In the genomic region with DNA sequence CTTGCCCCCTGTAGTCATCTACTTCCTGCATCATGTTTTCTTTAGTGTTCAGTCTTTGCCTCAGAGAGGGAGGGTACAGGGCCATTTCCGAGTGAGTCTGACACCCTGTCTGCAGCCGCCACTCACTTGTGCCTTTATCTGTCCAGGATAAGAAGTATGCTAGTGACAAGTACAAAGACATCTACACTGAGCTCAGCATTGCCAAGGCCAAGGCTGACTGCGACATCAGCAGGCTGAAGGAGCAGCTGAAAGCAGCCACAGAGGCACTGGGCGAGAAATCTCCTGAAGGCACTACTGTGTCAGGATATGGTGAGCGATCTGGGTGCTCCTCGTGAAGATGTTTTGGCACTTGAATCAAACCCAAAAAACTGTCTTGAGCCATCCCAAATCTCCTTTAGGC, we compare ENCODE assay signal across 32 mouse cellular contexts. TPM values are rescaled to one million over a fixed set of nuclear protein-coding genes. Genes with fewer than 3 reads are reported as not detected.
DNase-seq lines count a peak whose midpoint lies in the region; ATAC-seq and TF ChIP-seq lines count a peak whose summit lies in the region.
"Had no signal": no experiment of that assay in that cellular context is flagged by ENCODE, and none has a peak within 500 bp of the region (broad histone marks: within the 10 kb centered on the region; RNA-seq: fewer than 3 reads in every experiment).

No protein-coding gene starts in this region.

- no peak for TF ChIP-seq RAD21 in MEL (IDR thresholded peaks at IDR 0.05; ENCODE audit: low read depth, low read length)

- no peak for TF ChIP-seq EP300 in heart, postnatal 0 days (IDR thresholded peaks at IDR 0.05; ENCODE audit: low read depth)
- no peak for TF ChIP-seq EP300 in MEL (IDR thresholded peaks at IDR 0.05; ENCODE audit: low read depth in 1 of 2, low read length in 2 of 2)

- TF ChIP-seq CTCF in heart, postnatal 0 days (IDR thresholded peaks at IDR 0.05; ENCODE audit: low read depth), result no peak
- no peak for TF ChIP-seq CTCF in MEL (IDR thresholded peaks at IDR 0.05 in 2 of 3, conservative IDR thresholded peaks at IDR 0.05 in 1 of 3; ENCODE audit: control insufficient read depth in 1 of 3, insufficient read depth in 1 of 3, low read depth in 2 of 3, low read length in 3 of 3, poor library complexity in 1 of 3, severe bottlenecking in 1 of 3)

- no peak for TF ChIP-seq POLR2A in MEL (IDR thresholded peaks at IDR 0.05; ENCODE audit: control insufficient read depth in 1 of 2, insufficient read depth in 1 of 2, low read depth in 1 of 2, low read length in 2 of 2, poor library complexity in 1 of 2)

- no peaks in the 10 kb centered on the region for H3K79me2 ChIP-seq in MEL (ENCODE audit: control insufficient read depth, insufficient read depth, low read length, poor library complexity)

- intact Hi-C loops in heart, postnatal 14 days (cut with DNase I), result no loop called here

- H3K36me3 ChIP-seq in heart, embryonic 12.5 days, result peaks cover 95% of the 10 kb centered on the region
- H3K36me3 ChIP-seq in heart, postnatal 0 days (replicated peaks; ENCODE audit: control insufficient read depth, insufficient read depth, low read length), result peaks cover 99% of the 10 kb centered on the region
- peaks cover 2 to 23% of the 10 kb centered on the region in 2 experiments for H3K36me3 ChIP-seq in MEL (ENCODE audit: control insufficient read depth in 1 of 2, insufficient read depth in 2 of 2, low read length in 2 of 2)

- DNase-seq in heart, postnatal 4 days, result no peak
- no peak for DNase-seq in heart, postnatal 0 days (ENCODE audit: low spot score)
- no peak for DNase-seq in heart, postnatal 14 days
- peak; percentile 30 for DNase-seq in MEL (ENCODE audit: low read depth, low spot score)
- DNase-seq in adrenal gland, postnatal 14 days, result peak; percentile 48
- DNase-seq: B cell, adult 2 months; cerebellum, adult 11-12 months; cerebellum, adult 9-11 months; embryo, embryonic 11 days; gastrocnemius, adult 2 months; kidney, adult 8-10 months; kidney, postnatal 4 days; lung, embryonic 14.5 days; lung, postnatal 14 days; right cerebral cortex, postnatal 4 days; thymus, adult 18-20 months; thymus, postnatal 25 days had no signal

- WGBS in heart, embryonic 12.5 days, result 29% methylated on average over 6 of the region's 6 CpGs
- WGBS in heart, postnatal 0 days, result 30% methylated on average over 6 of the region's 6 CpGs

- no peak overlapping the region for H3K4me3 ChIP-seq in heart, embryonic 12.5 days
- no peak overlapping the region for H3K4me3 ChIP-seq in heart, postnatal 0 days (ENCODE audit: low read depth, low read length)
- no peak overlapping the region for H3K4me3 ChIP-seq in MEL (ENCODE audit: control insufficient read depth in 1 of 2, insufficient read depth in 1 of 2, low read depth in 2 of 2, low read length in 2 of 2)
- H3K4me3 ChIP-seq: embryonic facial prominence, embryonic 12.5 days; gastrocnemius, adult 2 months; hindbrain, embryonic 12.5 days; limb, embryonic 12.5 days; liver, embryonic 15.5 days; neural tube, embryonic 12.5 days had no signal

- peak; percentile 49 for ATAC-seq in heart, embryonic 12.5 days (ENCODE audit: insufficient number of reproducible peaks, low FRiP score)
- ATAC-seq in heart, postnatal 0 days (ENCODE audit: insufficient read depth, low read depth), result peak; percentile 45; the same call in 1 of the 2 replicates
- ATAC-seq in inflammation-experienced regulatory T-cells, adult 6 months, result no peak
- ATAC-seq: activated CD4-positive, CD25-positive, alpha-beta regulatory T cell, adult 4 months; forebrain, embryonic 14.5 days; hindbrain, postnatal 0 days; intestine, embryonic 16.5 days; midbrain, embryonic 16.5 days had no signal

- H3K4me2 ChIP-seq in heart, embryonic 12.5 days, result no peak overlapping the region
- no peak overlapping the region for H3K4me2 ChIP-seq in heart, postnatal 0 days (ENCODE audit: low read depth, low read length)
- H3K4me2 ChIP-seq: embryonic facial prominence, embryonic 12.5 days; hindbrain, embryonic 12.5 days; limb, embryonic 12.5 days; liver, embryonic 15.5 days; lung, embryonic 14.5 days; midbrain, embryonic 11.5 days; neural tube, embryonic 12.5 days had no signal

- H3K27me3 ChIP-seq in heart, embryonic 12.5 days (replicated peaks), result no peaks in the 10 kb centered on the region
- H3K27me3 ChIP-seq in heart, postnatal 0 days (ENCODE audit: control insufficient read depth, insufficient read depth, low read length), result no peaks in the 10 kb centered on the region
- H3K27me3 ChIP-seq in MEL (ENCODE audit: control insufficient read depth in 1 of 2, insufficient read depth in 2 of 2, low read length in 2 of 2), result no peaks in the 10 kb centered on the region
- H3K27me3 ChIP-seq: embryonic facial prominence, embryonic 12.5 days; hindbrain, embryonic 12.5 days; limb, embryonic 12.5 days; liver, embryonic 15.5 days; neural tube, embryonic 12.5 days had no signal

- H3K9ac ChIP-seq in heart, embryonic 12.5 days, result no peak overlapping the region
- H3K9ac ChIP-seq in heart, postnatal 0 days (replicated peaks; ENCODE audit: low read depth, low read length), result no peak overlapping the region
- H3K9ac ChIP-seq in MEL (ENCODE audit: control insufficient read depth, low read depth, low read length, poor library complexity, severe bottlenecking), result no peak overlapping the region
- H3K9ac ChIP-seq: embryonic facial prominence, embryonic 12.5 days; hindbrain, embryonic 12.5 days; limb, embryonic 12.5 days; liver, embryonic 15.5 days; lung, embryonic 14.5 days; neural tube, embryonic 12.5 days had no signal

- peaks cover 16% of the 10 kb centered on the region for H3K4me1 ChIP-seq in heart, embryonic 12.5 days (replicated peaks)
- H3K4me1 ChIP-seq in heart, postnatal 0 days (ENCODE audit: control insufficient read depth, insufficient read depth), result peaks cover 11% of the 10 kb centered on the region
- peaks cover 15 to 23% of the 10 kb centered on the region in 2 experiments for H3K4me1 ChIP-seq in MEL (ENCODE audit: control insufficient read depth in 1 of 2, insufficient read depth in 2 of 2, low read length in 2 of 2)
- H3K4me1 ChIP-seq: embryonic facial prominence, embryonic 12.5 days; hindbrain, embryonic 12.5 days; limb, embryonic 12.5 days; liver, embryonic 15.5 days; neural tube, embryonic 12.5 days had no signal

- H3K9me3 ChIP-seq in heart, embryonic 12.5 days (replicated peaks), result no peaks in the 10 kb centered on the region
- H3K9me3 ChIP-seq in heart, postnatal 0 days (replicated peaks; ENCODE audit: control insufficient read depth, low read length), result no peaks in the 10 kb centered on the region
- H3K9me3 ChIP-seq in MEL (replicated peaks; ENCODE audit: insufficient read depth, low read length), result no peaks in the 10 kb centered on the region
- H3K9me3 ChIP-seq: embryonic facial prominence, embryonic 12.5 days; hindbrain, embryonic 12.5 days; limb, embryonic 12.5 days; liver, embryonic 15.5 days; neural tube, embryonic 12.5 days had no signal

- H3K27ac ChIP-seq in heart, embryonic 12.5 days (ENCODE audit: poor library complexity, severe bottlenecking), result peak overlapping the region; percentile 22
- no peak overlapping the region for H3K27ac ChIP-seq in heart, postnatal 0 days (ENCODE audit: low read depth)
- no peak overlapping the region for H3K27ac ChIP-seq in MEL (ENCODE audit: control insufficient read depth, low read depth, low read length)
- H3K27ac ChIP-seq: embryonic facial prominence, embryonic 12.5 days; gastrocnemius, adult 2 months; hindbrain, embryonic 12.5 days; hindbrain, postnatal 0 days; kidney, postnatal 0 days; limb, embryonic 12.5 days; liver, embryonic 15.5 days; neural tube, embryonic 12.5 days; stomach, postnatal 0 days had no signal

TF ChIP-seq in MEL, 35 proteins besides CTCF, POLR2A, EP300 and RAD21 (continues in another document):
- TF ChIP-seq CHD2 (IDR thresholded peaks at IDR 0.05; ENCODE audit: low read length) (no peak), MYB (IDR thresholded peaks at IDR 0.05; ENCODE audit: low read depth, low read length) (no peak), POLR2AphosphoS2 (IDR thresholded peaks at IDR 0.05; ENCODE audit: low read length) (no peak), MYC (IDR thresholded peaks at IDR 0.05; ENCODE audit: low read depth, low read length) (no peak), ZC3H11A (IDR thresholded peaks at IDR 0.05; ENCODE audit: low read depth, low read length) (no peak), TAL1 (IDR thresholded peaks at IDR 0.05; ENCODE audit: low read length) (no peak), USF2 (IDR thresholded peaks at IDR 0.05; ENCODE audit: borderline replicate concordance in 1 of 2, insufficient read depth in 1 of 2, low read depth in 1 of 2, low read length in 2 of 2) (no peak), TBP (IDR thresholded peaks at IDR 0.05; ENCODE audit: low read depth, low read length) (no peak), ETS1 (IDR thresholded peaks at IDR 0.05; ENCODE audit: low read depth, low read length) (no peak), MAX (IDR thresholded peaks at IDR 0.05; ENCODE audit: low read length) (no peak), ELF1 (IDR thresholded peaks at IDR 0.05; ENCODE audit: low read depth, low read length) (no peak), MAZ (IDR thresholded peaks at IDR 0.05; ENCODE audit: low read depth, low read length) (no peak)

RNA-seq across cellular contexts. Expression of gene Pld6, which starts 17.7 kb away (rescaled TPM):
- 3.9 and 4.6 TPM in 2 replicates for polyA plus RNA-seq in heart, embryonic 12.5 days (2016; fragmentation: Nextera tagmentation; extraction: Ambion mirVana)
- 1 to 10 TPM; 1.9 to 2.2 TPM for total RNA-seq in heart, postnatal 4 days (2021)
- total RNA-seq in heart, postnatal 0 days (2014; rRNA removed; ENCODE audit: low replicate concordance), result not detected in 2 replicates
- polyA plus RNA-seq in heart, postnatal 0 days (2015; fragmentation: Nextera tagmentation; extraction: Ambion mirVana), result 3.3 and 3.4 TPM in 2 replicates
- under 1 TPM; 0.54 to 0.76 TPM for total RNA-seq in heart, postnatal 14 days (2021)
- 2.0 and 3.1 TPM in 2 replicates for total RNA-seq in MEL (2012; rRNA removed)
- 1 to 10 TPM in 1 of 2 experiments, not detected in 1; 5.5 TPM for polyA plus RNA-seq in MEL (2012; ENCODE audit: insufficient read depth in 1 of 2, insufficient read length in 2 of 2, low read depth in 1 of 2, low replicate concordance in 2 of 2, missing spikeins in 1 of 2)
- 5.0 and 5.4 TPM in 2 replicates for total RNA-seq in adrenal gland, postnatal 14 days (2021)
- polyA plus RNA-seq in inflammation-experienced regulatory T-cells, adult 6 months (2017; shearing (Covaris generic)), result under 1 TPM in 1 of 3 experiments, not detected in 2; 0.51 TPM
- total RNA-seq: gastrocnemius, adult 2 months had no signal
- polyA plus RNA-seq: activated CD4-positive, CD25-positive, alpha-beta regulatory T cell, adult 4 months had no signal

RNA-seq across cellular contexts. Expression of gene Flcn, which starts 40.1 kb away (rescaled TPM):
- 25.1 and 26.5 TPM in 2 replicates for polyA plus RNA-seq in heart, embryonic 12.5 days (2016; fragmentation: Nextera tagmentation; extraction: Ambion mirVana)
- total RNA-seq in heart, postnatal 4 days (2021), result 10 to 100 TPM; 22.1 to 28.0 TPM
- 38.2 and 46.9 TPM in 2 replicates for total RNA-seq in heart, postnatal 0 days (2014; rRNA removed; ENCODE audit: low replicate concordance)
- polyA plus RNA-seq in heart, postnatal 0 days (2015; fragmentation: Nextera tagmentation; extraction: Ambion mirVana), result 43.0 and 43.3 TPM in 2 replicates
- 10 to 100 TPM; 42.7 to 43.5 TPM for total RNA-seq in heart, postnatal 14 days (2021)
- 33.7 and 36.3 TPM in 2 replicates for total RNA-seq in MEL (2012; rRNA removed)
- polyA plus RNA-seq in MEL (2012; ENCODE audit: insufficient read depth in 1 of 2, insufficient read length in 2 of 2, low read depth in 1 of 2, low replicate concordance in 2 of 2, missing spikeins in 1 of 2), result 10 to 100 TPM in 1 of 2 experiments, not detected in 1; 36.1 TPM
- total RNA-seq in adrenal gland, postnatal 14 days (2021), result 51.2 and 57.3 TPM in 2 replicates
- 10 to 100 TPM; 19.6 to 30.6 (median 23.2) TPM for polyA plus RNA-seq in inflammation-experienced regulatory T-cells, adult 6 months (2017; shearing (Covaris generic))

Comparison
In these comparisons a context has a peak if more than half of its experiments do, and no peak if none do; other contexts are left out.
1. DNase-seq: peak in MEL (single experiment) and adrenal gland, postnatal 14 days (single experiment); none in heart, postnatal 4 days (single experiment), heart, postnatal 0 days (single experiment) and heart, postnatal 14 days (0 of 2).